Mouse (Mus musculus) c-Kit-positive CD71-positive TER-119-positive erythroid progenitor cells, embryonic 14.5 days (primary cell): ENCODE data around the gene Mtfr1l.

Source experiments
- DNase-seq: peaks from one replicate; pipeline ENCODE4 v3.0.0-alpha.2; 2013; ENCODE audit warnings: low spot score

Gene Mtfr1l

GRCm38 (mm10) chr4:134557626-134558249, 22.6 kb upstream of the Mtfr1l start:
- no peak for DNase-seq

GRCm38 (mm10) chr4:134555956-134556580, 20.9 kb upstream of the Mtfr1l start:
- DNase-seq: no peak

- no peak for DNase-seq
These were observed 18.4 kb upstream of the Mtfr1l start for GRCm38 (mm10) chr4:134553631-134554030.

DNA sequence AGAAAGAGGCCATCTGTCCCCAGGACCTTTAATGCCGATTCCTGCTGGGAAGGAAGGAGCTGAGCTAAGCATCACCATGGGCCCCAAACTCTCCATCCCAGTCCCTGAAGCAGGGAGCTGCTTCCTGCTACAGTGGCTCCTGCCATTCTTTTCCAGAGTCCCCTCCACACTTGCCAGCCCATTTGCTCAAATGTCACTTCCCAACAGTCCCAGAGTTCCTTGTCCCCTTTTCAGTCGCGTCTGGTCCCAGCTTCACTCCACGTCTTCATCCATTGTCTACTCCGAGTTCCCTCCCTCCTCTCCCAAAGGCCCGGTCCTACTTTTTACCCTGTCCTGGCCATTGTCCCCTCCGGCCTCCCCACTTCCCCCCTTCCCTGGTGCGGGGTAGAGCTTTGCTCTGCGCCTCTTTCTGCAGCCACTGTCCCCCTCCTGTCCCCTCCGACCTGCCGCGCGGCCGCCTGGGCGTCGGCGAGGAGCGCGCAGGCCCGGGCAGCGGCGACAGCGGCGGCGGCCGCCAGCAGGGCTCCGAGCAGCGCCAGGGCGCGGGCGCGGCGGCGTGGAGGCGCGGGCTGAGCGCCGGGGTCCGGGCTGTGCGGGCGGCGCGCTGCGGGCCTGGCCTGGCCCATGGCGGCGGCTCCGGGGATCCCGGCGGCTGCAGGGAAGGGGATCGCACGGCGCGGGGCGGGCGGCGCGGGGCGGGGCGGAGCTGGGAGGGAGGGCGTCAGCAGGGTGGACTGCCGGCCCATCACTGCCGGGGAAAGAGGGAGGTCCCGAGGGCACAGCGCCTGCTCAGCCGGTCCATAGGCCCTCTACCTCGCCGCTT, 16.5 kb upstream of the Mtfr1l start, which contains the start of gene Selenon:
Selenon (minus strand) TSS at position 673 of the 823 bp plus-strand sequence.
- no peak for DNase-seq

DNA sequence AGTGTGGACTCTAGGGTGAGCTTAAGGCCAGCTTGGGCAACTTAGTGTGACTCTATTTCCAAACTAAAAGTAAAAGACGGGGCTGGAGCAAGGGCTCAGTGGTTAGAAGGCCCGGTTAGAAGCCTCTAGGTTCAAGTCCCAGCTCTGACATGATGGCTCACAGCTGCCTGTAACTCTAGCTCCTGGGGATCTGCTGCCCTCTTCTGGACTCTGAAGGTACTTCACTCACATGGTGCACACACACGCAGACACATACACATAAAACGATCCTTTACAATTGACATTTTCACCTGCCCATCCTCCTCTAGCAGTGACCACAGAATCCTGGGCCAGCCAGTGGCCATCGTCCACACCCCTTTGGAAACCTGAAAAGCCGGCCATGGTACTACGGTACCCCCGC, 14.7 kb upstream of the Mtfr1l start:
- DNase-seq: no peak

DNA sequence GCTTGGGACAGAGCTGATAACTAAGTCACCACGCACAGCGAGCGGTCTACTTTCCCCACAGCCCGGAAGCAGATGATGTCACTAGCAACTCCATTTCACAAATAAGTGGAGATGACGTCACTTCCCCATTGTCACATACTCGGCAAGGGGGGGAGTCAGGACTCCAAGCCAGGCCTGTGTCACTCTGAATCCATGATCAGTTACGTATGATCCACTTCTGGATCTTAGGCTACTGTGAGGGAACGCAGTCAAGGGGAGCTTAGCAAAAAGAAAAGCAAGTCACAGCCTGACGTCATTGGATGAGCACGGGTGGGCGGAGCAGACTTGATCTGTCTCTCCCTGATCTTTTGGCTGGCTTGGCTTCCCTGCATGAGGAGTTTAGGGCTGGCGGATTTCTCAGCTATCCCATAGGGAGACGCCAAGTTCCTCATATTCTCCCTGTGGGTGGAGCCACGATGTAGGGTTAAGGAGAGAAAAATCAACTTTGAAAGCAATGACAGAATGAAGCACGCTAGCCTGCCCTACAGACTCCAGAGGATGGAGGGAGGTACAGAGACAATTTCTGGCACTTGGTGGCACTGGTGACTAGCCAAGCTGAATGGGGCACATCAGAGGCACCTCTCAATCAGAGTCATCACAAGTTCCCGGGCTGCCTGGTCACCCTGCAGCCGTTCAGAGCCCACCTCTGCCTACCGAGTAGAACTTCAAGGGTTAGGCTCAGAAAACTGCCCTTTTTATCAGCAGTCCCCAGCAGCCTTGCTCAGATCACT, 13.2 kb upstream of the Mtfr1l start:
- DNase-seq: no peak

- DNase-seq: no peak
These were observed 11.9 kb upstream of the Mtfr1l start for GRCm38 (mm10) chr4:134546814-134547705.

DNA sequence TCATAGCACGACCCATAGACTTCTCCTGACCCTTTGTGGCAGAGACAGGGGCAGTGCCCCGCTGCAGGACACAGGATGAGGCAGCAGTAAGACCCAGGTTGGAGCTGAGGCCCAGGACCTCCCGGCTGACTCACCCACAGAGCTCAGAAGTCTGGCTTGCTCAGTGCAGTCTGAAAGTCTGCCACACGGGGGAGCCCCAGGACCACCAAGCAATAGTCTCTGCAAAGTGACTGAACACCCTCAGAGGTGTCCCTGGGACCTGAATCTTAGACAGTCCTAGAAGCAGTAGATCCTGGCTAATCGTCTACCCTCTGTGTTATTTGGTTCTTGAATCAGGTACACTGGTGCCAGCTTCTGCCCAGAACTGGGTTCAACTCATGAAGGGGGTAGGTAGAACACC, 8.1 kb upstream of the Mtfr1l start:
- peak; percentile 85 for DNase-seq

- DNase-seq: no peak
These were observed 7.5 kb upstream of the Mtfr1l start for GRCm38 (mm10) chr4:134542726-134543125.

DNA sequence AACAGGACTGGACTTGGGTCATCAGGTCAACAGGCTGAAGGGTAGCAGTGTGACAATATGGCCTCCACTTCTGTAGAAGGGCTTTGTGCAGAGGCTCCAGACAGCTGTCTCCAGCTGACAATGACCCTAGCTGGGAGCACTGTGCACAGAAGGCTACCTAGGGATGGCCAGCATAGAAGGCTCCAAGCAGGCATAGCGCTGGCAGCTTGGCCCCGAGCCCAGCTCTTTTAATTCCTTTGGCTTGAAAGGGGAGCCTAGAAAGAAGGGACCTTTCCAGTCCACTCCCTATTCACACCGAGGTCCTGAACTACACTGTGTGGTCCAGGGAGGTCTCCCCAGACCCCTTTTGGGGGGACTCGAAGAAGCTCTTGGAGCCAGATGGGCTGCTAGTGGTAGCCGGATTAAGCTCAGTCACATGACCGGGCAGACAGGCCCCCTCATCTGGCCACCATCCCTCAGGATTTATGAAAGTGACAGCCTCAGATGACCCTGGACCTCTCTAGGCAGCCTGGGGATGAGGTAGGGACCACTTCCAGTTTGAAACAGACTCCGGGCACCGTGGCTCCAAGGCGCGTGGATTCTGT, 3.9 kb upstream of the Mtfr1l start:
- no peak for DNase-seq

- no peak for DNase-seq
These were observed 582 bp upstream of the Mtfr1l start for GRCm38 (mm10) chr4:134535787-134536151.

DNA sequence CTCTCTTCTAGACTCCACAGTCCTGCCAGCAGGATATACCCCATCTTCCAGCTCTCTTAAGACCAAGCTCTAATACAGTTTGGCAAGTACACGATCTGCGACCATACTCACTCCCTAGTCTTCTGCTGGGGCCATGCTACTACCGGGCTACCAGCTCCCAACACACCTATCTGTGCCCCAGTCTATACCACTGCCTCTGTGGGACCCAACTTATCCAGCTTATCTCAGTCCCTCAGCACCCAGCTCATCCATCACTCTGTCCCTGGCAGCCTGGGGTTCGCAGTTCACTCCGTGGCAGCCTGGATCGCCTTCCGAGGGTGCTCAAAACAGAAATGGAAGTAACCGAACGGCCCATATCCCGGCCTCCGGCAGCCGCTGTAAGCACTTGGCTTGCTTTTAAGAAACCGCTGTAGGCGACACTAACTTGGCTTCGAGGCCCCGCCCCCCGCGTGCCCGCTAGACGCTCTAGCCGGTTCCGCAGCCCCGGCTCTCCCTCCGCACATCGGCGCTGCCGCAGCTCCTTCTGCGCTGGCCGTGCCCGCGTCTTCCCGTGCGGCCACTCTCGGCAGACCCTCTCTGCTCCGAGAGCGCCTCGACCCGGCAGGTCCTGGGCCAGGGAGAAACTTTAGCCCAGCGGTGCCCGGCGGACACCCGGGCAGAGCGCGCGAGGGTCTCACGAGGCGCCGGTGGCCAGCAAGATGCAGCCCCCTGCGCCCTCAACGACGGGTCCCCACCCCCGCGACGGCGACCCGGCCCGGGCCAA, 882 bp downstream of the Mtfr1l start:
- DNase-seq: peak; percentile 60

DNA sequence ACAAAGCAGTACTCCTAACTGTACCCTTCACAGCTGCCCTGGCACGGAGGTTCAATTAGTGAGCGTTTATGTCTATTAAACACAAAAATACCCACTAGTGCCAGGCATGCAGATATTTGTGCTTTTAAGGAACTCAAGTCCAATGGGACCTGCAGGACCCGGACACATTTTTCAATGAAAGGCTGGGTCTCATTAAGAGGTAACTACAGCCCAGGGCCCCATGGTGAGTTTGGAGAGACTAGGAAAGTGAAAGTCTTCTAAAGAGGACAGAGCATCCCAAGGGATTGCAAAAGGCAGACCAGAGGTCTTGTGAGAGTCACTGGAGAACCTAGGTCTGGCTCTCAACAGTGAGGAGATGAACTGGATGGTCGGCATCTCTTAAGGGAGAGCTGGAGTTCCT, 1.8 kb downstream of the Mtfr1l start:
- DNase-seq: no peak

DNA sequence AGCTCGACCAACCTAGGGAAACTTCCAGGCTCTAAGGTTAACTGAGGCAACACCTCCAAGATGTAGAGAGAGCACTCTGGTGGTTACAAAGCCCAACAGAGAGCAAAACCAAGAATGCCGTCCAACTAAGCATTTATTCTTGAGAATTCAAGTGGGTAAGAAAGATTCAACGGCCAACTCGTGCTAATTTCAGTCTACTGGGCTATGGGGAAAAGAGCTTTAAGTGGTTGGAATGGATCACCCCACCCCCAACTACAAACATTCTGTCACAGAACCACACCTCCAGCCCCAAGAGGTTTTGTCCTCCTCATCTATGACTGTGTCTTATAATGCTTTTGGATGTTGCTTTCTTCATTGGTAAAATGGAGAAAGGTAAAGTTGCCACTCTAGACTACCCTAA, 2.3 kb downstream of the Mtfr1l start:
- no peak for DNase-seq

- no peak for DNase-seq
These were observed 9.0 kb downstream of the Mtfr1l start for GRCm38 (mm10) chr4:134526220-134526619.

- DNase-seq: no peak
These were observed 9.4 kb downstream of the Mtfr1l start for GRCm38 (mm10) chr4:134525806-134526205.

DNA sequence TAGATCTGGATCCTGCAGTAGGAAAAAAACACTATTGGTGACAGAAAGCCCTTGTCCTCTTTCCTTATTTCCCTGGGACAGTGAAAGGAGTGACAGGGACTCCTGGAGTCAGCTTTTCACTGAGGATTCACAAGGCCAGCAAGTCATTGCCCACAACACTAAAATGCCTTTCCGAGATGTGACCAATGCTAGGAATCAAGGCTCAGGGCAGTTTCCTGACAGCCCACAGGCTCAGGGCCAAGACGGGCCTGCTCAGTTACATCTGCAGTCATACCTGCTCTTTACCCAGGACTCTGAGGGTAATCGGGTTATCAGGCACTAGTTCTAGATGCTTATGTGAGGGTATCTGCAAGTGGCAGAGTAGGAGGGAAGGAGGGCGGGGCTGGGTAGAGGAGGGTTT, 11.7 kb downstream of the Mtfr1l start:
- no peak for DNase-seq

- no peak for DNase-seq
These were observed 15.9 kb downstream of the Mtfr1l start for GRCm38 (mm10) chr4:134519281-134519680.

GRCm38 (mm10) chr4:134518541-134518940, 16.6 kb downstream of the Mtfr1l start:
- DNase-seq: no peak

DNA sequence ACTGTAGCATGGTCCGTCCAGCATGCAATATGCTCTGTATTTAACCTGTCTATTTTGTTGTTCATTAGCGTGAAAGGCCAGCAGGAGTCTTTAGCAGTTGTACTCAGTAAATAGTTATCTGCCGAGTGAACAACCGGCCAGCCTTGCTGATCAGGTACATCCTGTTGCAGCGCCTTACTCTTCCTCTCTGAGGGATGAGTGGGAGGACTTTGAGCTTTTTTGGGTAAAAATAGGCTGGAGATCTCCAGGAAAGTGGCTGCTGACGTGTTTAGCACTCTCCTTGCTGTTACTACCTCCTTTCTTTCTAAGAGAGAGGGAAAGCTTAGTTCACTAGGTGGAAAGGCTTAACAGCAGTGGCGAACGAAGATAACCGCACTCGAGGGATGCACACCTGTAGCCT, 17.5 kb downstream of the Mtfr1l start:
- DNase-seq: no peak
